Mouse (Mus musculus): ENCODE results near the gene Rprd1b.

Gene Rprd1b

DNA sequence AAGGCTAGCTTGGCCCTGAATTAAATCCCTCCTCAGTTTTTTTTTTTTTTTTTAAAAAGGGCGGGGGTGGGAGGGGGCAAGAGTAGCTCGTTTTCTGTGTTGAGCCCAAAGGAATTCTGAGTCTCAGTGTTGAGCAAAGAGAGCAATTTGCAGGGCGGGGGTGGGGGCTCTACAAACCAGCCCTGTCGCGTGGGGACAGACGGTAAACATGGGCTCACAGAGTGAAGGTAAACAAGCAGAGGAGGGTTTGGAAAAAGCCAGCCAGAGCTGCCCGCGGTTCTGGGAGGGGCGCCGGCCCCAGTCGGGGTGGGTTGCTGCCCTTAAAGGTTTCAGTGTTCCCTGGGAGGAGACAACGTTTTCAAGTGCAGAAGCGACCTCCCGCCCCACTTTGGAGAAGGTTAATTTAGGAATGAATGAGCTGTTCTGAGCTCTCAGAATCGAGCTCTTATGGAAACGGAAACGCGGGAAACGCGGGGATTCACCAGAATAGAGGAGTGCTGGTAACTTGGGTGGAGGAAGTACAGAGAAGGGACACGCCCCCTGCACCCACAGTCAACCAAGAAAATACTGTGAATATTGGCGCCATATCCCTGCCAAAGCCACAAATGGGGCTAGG is 125.5 kb downstream of the Rprd1b start:
- DNase-seq = no peak

- DNase-seq = no peak
Measured at GRCm38 (mm10) chr2:158154641-158155040, 126.3 kb downstream of the Rprd1b start.

DNA sequence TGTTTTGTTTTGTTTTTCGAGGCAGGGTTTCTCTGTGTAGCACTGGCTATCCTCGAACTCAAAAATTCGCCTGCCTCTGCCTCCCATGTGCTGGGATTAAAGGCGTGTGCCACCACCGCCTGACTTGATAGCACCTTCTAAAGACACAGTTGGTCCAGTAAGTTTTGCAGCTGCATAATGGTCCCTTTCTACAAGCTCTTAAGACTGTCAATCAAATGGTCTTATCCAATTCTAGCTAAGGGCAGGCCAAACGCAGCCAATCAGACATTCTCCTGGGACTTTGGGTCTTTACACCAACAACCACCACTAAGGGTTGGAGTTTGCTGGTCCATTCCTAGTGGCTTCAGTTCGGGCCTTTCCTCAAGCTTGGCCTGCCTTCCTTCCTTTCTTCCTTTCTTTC is 126.8 kb downstream of the Rprd1b start:
- DNase-seq = no peak

DNA sequence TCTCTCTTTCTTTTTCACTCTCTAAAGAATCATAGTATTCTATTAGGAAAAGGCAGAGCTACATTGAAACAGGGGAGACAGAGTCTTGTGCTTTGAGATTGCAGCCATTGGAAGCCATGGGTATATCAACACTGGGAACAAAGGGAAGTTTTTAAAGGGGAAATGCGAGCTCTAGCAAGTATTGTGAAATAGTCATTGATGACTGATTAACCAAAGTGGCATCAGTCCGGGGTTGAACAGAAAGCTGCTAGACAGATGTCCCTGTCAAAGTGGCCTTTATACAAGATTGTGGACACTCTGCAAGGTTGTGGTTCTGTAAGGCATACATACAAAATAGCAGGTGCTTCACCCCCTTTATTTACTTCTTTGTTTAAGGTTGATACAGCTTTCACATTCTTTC is 127.3 kb downstream of the Rprd1b start:
- DNase-seq = no peak

DNA sequence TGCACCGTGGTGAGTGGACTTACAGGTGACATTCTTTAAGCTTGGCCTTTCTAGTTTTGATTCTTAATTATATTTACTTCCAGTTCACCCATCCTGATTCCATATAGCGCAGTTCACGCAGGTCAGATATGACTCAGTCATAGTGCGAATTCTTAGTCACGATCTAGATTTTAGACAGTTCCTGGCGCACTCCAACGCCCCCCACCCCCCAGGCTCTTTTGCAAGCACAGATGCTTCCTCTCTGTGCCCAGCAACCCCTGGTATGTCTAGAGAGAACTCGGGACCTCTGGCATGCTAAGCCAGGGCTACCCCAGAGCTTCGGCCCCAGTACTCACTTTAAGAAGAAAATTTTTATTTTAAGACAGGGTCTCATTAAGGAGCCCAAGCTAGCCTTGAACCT is 128.2 kb downstream of the Rprd1b start:
- DNase-seq = no peak

DNA sequence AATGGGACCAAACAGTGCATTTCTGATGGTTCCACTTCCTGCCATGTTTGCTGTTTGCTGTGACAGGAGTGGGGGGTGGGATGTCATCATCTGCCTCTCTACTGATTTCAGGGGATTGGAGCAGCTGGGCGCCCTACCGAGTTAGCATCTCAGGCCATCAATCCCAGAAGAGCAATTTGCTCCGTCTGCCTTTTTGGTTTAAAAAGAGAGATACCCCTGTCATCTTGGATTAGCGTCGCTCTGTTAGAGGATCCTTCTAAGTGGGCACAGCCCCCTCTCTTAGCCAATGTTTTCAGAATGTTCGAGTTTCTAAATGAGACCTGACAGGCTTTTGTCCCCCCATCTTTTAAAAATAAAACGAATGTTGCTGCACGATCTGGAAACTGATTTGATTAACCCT is 129.4 kb downstream of the Rprd1b start:
- DNase-seq = no peak

DNA sequence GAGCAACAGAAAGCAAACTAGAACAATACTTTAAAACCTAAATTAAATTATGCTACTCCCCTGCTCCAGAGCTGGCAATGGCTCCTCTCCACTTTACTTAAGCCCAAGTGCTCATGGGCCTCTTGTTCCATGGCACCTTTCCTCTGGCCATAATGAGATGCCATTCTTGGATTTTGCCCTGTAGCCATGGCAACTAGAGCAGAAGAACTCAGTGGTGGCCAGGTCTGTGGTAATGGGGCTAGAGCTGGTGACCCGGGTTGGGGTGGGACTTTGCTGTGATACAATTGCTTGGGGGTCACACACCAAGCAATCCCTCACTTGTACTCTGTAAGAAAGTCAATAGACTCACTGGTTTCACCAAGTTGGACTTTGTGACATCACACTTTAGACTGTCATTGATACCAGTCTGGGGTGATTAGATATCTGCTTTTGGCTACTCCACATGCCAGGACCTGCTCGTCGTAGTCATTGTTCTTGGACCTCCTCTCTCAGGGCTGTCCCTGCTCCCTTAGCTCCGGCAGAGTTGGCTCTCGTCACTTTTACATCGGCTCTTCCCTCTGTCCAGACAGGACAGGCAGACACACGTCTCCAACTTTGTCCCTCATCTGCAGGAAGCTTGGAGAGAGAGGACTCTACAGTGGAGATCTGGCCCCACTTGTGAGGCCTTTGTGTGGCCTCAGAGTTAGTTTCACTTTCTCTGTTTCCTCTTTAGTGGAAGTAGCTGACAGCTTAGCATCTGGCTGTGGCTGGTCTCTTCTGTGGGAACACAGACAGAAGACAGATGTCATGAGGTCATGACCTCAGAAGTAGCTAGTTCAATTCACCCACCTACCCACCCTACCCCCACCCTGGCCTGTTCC is 131.3 kb downstream of the Rprd1b start:
- DNase-seq = no peak

- DNase-seq = no peak
Measured at GRCm38 (mm10) chr2:158161761-158162160, 133.5 kb downstream of the Rprd1b start.

DNA sequence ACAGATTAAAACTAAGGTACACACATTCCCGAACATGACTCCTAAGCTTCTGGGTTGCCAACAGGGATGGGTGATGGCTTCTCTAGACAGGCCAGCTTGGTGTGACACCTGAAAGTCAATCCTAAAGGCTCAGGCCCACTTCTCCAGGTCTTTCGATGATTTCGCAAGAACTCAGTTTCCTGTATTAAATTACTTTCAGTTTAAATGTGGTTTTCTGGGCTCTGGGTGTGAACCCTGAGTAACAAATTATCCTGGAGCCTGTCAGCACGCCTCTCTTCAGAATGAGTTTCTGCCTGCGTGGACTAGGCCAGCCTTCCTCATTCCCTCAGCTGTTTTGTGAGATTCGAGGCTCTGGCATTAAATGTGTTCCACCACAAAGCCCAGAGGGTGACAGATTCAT is 134.7 kb downstream of the Rprd1b start:
- no peak for DNase-seq

GRCm38 (mm10) chr2:158165776-158166175 is 137.5 kb downstream of the Rprd1b start:
- no peak for DNase-seq

DNA sequence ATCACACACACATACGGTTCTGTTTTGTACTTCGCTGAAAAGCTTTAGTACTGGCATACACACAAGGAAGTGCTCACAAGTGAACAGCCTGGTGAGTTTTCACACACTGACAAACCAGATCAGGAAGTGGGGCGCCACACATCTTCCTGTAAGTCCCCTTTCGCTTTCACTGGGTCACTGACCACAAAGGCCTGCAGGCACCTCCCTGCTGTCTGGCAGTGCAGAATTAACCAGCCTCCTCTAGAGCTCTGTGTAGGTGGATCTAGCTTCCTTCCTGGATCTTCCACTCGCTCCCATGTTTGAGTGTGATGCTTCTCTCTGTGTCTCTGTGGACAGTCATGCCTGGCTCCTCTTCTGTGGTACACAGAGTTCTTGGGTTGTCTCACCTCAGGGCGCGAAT is 138.3 kb downstream of the Rprd1b start:
- no peak for DNase-seq

GRCm38 (mm10) chr2:158167496-158168205 is 139.4 kb downstream of the Rprd1b start:
- DNase-seq = no peak

DNA sequence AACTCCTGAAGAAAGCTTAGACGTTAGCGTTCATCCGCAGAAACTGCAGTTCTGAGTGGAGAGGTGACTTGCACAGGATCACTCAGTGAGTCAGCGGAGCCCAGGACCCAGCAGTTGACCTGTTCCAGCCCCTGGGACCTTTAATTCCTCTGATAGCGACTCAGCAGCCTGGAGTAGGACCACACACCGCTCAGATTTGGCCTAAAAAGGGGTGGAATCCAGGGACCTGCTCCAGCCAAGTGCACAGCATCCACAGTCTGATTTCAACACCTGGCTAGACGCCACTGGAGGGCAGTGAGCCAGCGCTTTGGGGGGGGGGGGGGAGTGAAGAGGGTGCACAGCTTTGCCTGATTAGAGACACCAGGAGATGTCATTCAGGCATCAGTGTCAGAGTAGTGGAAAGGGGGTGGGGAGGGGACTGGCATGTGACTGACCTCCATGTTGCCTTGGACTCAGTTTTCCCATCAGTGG is 140.5 kb downstream of the Rprd1b start:
- DNase-seq = no peak

GRCm38 (mm10) chr2:158169351-158169750 is 141.1 kb downstream of the Rprd1b start:
- DNase-seq = no peak

- no peak for DNase-seq
Measured at GRCm38 (mm10) chr2:158169771-158170170, 141.5 kb downstream of the Rprd1b start.

DNA sequence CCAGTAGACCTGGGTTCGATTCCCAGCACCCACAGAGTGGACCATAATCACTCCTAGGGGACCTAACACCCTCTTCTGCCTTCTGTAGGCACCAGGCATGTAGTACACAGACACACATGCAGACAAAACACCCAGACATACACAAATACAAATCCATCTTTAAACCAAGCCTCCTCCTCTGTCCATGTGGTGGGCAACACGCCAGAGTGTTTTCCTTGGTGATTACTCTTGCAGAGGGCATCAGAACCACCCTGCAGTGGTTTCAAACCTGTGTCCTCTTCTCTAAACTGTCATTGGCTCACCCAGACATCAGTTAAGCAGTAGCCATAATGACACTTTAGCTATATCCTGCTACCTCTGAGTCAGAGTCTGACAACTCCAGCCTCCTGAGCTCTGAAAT is 142.1 kb downstream of the Rprd1b start:
- DNase-seq = no peak

DNA sequence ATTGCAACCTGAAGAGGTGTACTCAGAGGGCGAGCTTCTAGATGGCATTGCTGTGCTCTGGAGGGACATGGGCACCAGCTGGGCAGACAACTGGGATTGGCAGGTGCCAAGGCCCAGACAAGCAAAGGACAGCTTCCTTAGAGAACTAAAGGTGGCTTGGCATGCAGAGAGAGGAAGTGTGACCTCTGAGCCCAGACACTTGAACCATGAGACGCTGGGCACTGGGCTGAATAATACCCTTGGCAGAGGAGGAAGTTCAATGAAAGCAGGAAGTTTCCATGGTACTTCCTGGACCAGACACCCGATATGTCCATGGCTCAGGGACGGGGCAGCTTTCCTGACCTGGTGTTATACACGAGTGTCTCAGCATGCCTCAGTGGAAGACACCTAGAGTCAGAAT is 146.1 kb downstream of the Rprd1b start:
- DNase-seq = no peak

DNA sequence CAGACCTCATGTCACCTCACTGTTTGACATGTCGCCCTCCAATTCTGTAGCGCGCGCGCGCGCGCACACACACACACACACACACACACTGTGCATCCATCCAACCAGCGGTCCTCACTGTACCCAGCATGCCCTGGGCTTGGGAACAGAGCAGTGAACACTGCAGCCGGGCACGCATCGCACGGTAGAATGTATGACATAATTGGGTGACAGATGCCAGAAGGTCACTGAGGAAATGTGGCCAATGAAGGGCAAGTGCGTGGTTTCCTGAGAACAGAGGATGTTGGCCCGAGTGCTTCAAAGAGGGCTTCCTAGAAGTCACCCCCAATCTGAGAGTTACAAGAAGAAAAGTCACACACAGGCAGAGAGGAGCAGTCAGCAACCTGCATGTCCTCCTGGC is 146.7 kb downstream of the Rprd1b start:
- no peak for DNase-seq

DNA sequence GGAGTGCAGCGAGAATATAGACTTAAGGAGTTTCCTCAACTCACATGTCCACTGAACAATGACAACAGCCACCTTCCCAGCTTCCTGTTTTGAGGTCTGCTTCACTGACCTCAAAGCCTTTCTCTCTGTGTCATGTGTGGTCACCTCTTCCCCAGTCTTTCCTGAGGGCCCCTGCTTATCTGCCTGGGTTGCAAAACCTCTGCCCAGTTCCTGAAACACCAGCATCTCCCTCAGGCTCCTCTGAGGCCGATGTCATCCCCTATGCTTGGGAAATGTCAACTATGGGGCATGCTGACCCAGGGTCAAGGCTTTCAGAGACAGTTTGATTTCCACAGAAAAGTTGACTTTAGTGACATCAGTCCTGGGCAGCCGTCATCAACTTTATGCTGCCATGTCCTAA is 147.1 kb downstream of the Rprd1b start:
- DNase-seq = no peak

GRCm38 (mm10) chr2:158176763-158177162 is 148.5 kb downstream of the Rprd1b start:
- no peak for DNase-seq

- DNase-seq = no peak
Measured at GRCm38 (mm10) chr2:158177574-158177973, 149.3 kb downstream of the Rprd1b start.

GRCm38 (mm10) chr2:158178139-158178538 is 149.8 kb downstream of the Rprd1b start:
- DNase-seq = no peak

DNA sequence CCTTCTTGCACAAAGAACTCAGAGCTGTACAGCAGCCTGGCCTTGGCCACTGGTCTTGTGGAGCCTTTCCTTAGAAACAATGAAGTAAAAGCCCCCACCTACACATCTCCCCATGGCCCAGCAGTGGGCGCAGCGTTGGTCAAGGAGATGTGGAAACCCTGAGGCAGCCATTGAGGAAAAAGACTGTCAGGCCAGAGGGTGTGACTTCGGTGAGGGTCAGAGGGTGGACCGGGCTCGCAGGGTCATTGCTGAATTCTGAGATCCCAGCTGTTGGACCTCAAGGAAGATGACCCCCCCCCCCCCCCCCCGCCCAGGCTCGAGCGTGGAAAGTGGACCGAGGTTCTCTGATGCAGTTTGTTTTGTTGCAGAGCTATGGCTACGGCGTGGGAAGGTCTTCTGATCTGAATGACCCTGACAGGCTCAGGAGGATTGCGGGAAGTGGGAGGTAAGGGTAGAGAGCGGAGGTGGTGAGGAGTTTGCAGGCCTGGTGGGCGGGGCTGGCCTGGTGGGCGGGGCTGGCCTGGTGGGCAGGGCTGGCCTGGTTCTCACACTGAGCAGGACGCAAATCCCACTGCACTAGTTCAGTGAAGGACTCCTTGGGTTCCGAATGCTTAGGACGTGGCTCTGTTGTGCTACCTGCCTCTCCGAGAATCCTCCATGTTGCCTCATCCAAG is 150.5 kb downstream of the Rprd1b start:
- DNase-seq = no peak

All from cerebellum, adult 9-10 months (tissue).